Mouse (Mus musculus): Measurements from ENCODE around the gene Hpn.
A peak's percentile ranks its signal among the peaks of the same experiment; 100 is the strongest.

Hpn gene

DNA sequence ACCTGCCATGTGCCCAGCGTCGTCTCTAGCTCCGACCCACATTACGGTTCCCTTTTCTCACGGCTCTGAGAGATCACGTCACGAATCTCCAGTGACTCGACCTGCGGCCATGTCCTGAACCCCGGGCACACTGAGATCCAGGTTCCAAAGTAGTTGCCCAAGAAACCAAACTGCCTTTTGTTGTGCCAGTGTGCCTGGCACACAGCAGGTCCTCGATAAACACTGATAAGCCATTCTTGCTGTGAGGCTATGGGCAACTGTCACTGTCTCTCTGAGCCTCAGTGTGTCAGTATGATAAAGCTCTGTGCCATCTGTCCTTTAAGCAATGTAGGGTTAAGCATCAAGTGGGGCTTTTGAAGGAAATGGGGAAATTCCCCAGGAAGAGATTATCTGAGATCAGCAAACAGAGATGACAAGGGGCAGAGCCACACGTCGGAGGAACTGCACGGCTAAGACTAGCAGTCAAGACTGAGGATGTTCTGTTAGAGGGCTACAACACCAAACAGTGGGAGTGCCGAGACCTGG is 4.2 kb downstream of the Hpn start:
- no peak for DNase-seq (ENCODE audit: low spot score)

DNA sequence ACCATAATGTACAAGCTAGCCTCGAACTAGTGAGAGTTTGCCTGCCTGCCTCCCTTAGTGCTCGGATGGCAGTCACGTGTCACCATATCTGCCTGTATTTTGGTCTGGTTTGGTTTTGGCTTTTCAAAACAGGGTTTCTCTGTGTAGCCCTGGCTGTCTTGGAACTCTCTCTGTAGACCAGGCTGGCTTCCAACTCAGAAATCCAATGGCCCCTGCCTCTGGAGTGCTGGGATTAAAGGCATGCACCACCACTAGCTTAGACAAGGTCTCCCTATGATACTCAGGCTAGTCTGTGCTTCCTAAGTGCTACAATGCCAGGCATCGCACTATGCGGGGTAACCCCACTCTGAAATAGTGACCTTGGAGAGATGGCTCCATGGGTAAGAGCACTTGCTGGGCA is 5.3 kb downstream of the Hpn start:
- DNase-seq (ENCODE audit: low spot score), result no peak

DNA sequence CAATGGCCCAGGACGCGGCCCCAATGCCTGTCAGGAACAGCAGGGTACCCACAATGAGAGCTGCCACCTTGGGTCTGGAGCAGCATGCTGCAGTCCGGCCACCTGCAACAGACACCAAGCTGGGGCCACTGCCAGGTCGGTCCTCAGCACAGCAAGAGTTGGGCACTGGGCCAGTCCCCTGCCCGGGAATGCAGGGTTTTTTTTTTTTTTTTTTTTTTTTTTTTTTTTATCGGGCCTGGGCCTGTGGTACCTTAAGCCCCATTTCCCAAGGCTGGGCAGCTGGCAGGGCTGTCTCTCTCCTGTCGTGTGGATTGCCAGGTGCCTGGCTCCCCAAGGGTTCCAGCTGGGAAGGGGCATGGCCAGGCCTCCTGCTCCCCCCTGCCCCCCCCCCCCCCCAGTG is 6.0 kb downstream of the Hpn start:
- DNase-seq (ENCODE audit: low spot score), result no peak

DNA sequence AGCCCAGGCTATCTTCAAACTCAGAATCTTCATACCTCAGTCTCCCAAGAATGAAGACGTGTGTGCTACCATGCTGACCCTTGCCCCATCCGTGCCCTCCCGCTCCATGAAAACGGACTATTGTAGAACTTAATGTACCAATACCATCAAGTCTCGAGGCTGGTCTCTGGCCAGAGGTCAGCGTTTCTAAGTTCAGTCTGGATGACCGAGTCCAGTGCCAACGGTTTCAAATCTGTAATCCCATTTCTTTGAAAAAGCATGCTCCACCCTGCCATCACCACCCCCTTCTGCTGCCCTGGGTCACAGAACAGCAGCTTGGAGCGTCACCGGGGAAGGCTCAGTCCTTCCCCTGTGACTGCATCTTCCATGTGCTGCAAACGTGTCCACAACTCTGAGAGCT is 7.3 kb downstream of the Hpn start:
- DNase-seq (ENCODE audit: low spot score), result no peak

GRCm38 (mm10) chr7:31106166-31106565 is 8.9 kb downstream of the Hpn start:
- DNase-seq (ENCODE audit: low spot score), result no peak

- DNase-seq (ENCODE audit: low spot score), result no peak
Measured at GRCm38 (mm10) chr7:31105061-31105768, 9.9 kb downstream of the Hpn start.

- DNase-seq (ENCODE audit: low spot score), result no peak
Measured at GRCm38 (mm10) chr7:31100786-31101185, 14.3 kb downstream of the Hpn start.

DNA sequence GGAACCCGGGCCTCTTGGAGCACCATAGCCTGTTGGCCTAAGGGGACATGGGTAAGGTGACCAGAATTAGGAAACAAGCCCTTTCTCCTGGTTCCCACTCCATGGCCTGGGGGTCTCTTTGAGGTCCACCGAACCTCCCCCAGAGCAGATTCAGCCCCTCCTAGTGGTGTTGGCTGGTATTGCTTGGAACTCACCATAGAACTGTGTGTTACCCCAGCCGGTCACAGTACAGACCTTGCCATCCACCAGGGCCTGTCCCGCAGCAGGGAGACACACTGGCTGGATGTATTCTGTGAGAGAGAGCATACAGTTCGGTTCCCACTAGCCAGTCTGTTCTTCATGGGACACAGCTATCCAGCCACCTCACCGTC is 15.5 kb downstream of the Hpn start:
- no peak for DNase-seq (ENCODE audit: low spot score)

GRCm38 (mm10) chr7:31098697-31099611 is 16.1 kb downstream of the Hpn start:
- no peak for DNase-seq (ENCODE audit: low spot score)

DNA sequence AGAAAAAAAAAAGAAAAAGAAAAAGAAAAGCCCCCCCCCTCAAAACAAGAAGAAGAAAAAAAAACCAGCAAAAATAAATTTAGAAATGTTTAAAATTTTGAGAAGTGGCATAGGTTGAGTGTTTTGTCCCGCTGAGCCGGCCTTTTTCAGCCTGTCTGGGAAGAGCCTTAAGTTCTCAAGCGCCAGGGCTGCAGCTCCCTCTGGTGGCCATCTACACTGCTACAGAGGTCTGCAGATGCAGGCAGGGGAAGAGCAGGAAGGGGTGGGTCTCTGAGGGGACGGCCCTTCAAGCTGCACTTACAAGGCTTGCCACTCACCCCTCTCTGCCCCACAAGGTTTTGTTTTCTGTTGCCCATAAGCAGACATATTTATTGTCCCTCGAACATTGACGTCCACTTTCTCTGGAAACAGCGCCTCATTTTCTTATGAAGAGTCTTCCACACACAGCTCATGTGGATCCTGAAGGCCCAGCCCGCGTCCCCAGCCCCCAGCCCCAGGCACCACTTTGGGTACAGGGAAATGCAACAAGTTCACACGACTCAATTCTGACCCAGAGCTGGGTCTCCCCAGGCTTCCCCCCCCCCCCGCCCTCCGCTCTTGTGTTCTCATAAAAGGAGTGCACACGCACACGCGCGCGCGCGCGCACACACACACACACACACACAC is 17.4 kb downstream of the Hpn start:
- peak; percentile 83 for DNase-seq (ENCODE audit: low spot score)

DNA sequence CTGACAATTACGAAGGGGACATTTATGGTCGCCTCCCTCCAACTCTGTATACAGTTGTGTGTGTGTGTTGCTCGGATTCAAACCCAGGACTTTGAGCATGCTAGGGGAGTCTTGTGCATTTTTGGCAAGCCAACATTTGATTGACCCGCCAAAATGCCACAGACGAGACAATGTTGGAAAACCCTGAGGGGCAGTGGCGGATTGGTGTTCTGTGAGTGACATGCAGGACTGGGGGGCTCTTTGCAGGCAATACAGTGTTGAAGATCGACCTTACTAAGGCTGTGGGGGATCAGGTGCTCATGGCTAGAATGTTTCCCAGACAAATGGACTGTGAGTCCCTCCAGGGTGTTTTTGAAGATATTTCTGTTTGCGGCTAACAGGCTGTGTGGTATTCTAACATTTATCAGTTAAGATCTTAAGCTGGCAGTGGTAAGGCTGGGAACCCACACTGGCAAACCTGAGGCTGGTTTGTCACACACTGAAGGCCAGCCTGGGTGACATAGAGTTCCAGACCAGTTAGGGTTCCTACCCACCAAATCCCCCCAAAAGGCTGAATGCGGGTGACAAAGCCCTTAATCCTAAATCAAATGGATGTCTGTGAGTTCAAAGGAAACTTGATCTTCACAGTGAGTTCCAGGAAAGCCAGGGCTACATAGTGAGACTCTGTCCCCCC is 18.1 kb downstream of the Hpn start:
- DNase-seq (ENCODE audit: low spot score), result no peak

- DNase-seq (ENCODE audit: low spot score), result no peak
Measured at GRCm38 (mm10) chr7:31094774-31095501, 20.2 kb downstream of the Hpn start.

GRCm38 (mm10) chr7:31089721-31090120 is 25.4 kb downstream of the Hpn start:
- DNase-seq (ENCODE audit: low spot score), result no peak

GRCm38 (mm10) chr7:31088206-31088605 is 26.9 kb downstream of the Hpn start:
- no peak for DNase-seq (ENCODE audit: low spot score)

GRCm38 (mm10) chr7:31087262-31087661 is 27.8 kb downstream of the Hpn start:
- no peak for DNase-seq (ENCODE audit: low spot score)

GRCm38 (mm10) chr7:31086175-31086755 is 28.8 kb downstream of the Hpn start:
- no peak for DNase-seq (ENCODE audit: low spot score)

DNA sequence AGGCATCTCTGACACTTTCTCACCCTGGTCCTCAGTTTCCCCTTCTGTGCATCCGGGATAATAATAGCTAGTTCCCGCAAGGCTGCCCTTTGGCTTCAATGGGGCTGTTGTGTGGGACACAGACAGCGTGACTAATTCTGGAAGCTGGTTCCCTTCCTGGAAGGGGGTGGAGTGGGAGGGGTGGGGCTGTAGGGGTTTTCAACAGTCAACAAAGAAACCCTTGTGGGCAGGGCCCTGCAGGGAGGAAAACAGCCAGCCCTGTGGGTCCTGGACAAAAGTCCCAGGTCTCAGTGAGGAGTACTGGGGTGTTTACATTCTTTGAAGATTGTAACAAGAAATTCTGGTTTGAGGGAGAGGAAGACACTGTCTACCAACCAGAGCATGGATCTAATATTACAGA is 29.9 kb downstream of the Hpn start:
- no peak for DNase-seq (ENCODE audit: low spot score)

GRCm38 (mm10) chr7:31084140-31084539 is 30.9 kb downstream of the Hpn start:
- no peak for DNase-seq (ENCODE audit: low spot score)

DNA sequence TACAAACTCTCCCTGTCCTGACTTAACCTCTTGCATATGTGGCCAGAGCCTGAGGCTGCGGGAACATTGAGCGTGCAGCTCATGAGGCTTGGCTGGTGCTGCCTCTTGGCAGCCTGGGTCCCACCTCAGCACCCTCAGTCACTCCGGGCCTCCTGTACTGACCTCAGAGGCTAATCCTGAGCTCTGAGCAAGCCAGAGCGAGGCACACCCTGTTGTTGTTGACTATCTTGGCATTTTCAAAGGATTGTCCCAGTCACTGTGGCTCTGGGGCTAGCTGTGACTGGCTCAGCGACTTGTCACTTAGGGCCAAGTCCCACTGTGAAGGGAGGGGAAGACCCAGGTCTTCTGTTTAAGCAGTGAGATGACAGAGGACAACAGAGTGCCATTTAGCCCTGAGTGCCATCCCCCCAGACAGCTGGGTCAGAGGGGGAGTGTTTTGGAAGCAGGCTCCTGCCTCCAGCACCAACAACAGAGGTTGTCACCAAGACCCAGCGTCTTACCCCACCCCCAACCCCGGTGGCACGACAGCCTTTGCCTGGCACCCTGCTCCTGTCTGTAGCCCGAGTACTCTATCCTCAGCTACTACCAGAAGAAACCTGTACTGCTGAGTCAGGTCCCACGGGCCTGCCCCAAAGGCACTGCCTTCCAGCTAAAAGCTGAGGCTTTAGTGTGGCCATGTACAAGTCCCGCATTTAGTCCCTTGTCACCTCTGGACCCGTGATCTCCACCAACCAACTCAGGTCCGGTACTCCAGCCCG is 32.1 kb downstream of the Hpn start:
- DNase-seq (ENCODE audit: low spot score), result no peak

GRCm38 (mm10) chr7:31082106-31082505 is 33.0 kb downstream of the Hpn start:
- DNase-seq (ENCODE audit: low spot score), result no peak
